Mouse (Mus musculus): ENCODE measurements around the gene P2rx6.

- TF ChIP-seq CTCF (IDR thresholded peaks at IDR 0.05) (no peak), EP300 (IDR thresholded peaks at IDR 0.05) (no peak)
Observed at GRCm38 (mm10) chr16:17576825-17577215, 15.1 kb downstream of the P2rx6 start.
